Mouse (Mus musculus): Measurements from ENCODE around the gene Kif9. TPM values are rescaled to one million over a fixed set of nuclear protein-coding genes. Genes with fewer than 3 reads are reported as not detected.

The Kif9 gene
- total RNA-seq, 1 experiment from 2014 or later, result 2.0 TPM

Other genes with a start within 250 kb of the Kif9 start
- 0.88 and 1.6 TPM in 2 replicates for gene Cspg5, start 233.2 kb upstream of the Kif9 start, total RNA-seq (2017)
- gene Elp6, start 171.8 kb upstream of the Kif9 start, total RNA-seq (2017), result 3.6 and 5.3 TPM in 2 replicates
- 21.4 and 23.2 TPM in 2 replicates for gene Scap, start 143.7 kb upstream of the Kif9 start, total RNA-seq (2017)
- gene Ptpn23, start 68.7 kb upstream of the Kif9 start, total RNA-seq (2017), result 3.7 and 5.1 TPM in 2 replicates
- 584 and 1,397 TPM in 2 replicates for gene Ngp, start 57.2 kb upstream of the Kif9 start, total RNA-seq (2017)
- 12.6 and 15.4 TPM in 2 replicates for gene Klhl18, start 264 bp upstream of the Kif9 start, total RNA-seq (2017)
- 197 and 205 TPM in 2 replicates for gene Setd2, start 55.6 kb downstream of the Kif9 start, total RNA-seq (2017)
- gene Nradd, start 147.5 kb downstream of the Kif9 start, total RNA-seq (2017), result 4.1 and 6.2 TPM in 2 replicates
- gene Nbeal2, start 177.2 kb downstream of the Kif9 start, total RNA-seq (2017), result 38.0 and 61.7 TPM in 2 replicates
- gene Ccdc12, start 179.5 kb downstream of the Kif9 start, total RNA-seq (2017), result 89.4 and 111 TPM in 2 replicates